ENCODE assay signal across 8 mouse cellular contexts in genomic region chr10:68282466-68283391, GRCm38 (mm10). TPM values are rescaled to one million over a fixed set of nuclear protein-coding genes. Genes with fewer than 3 reads are reported as not detected.
A peak's percentile ranks its signal among the peaks of the same experiment; 100 is the strongest.
DNase-seq lines count a peak whose midpoint lies in the region; ATAC-seq and TF ChIP-seq lines count a peak whose summit lies in the region.

No protein-coding gene starts in this region.

- H3K36me3 ChIP-seq in forebrain, postnatal 0 days (ENCODE audit: insufficient read depth), result no peaks in the 10 kb centered on the region
- H3K36me3 ChIP-seq in lung, embryonic 16.5 days (ENCODE audit: control insufficient read depth, insufficient read depth, low read length), result no peaks in the 10 kb centered on the region

- 2% methylated on average over 27 of the region's 27 CpGs for WGBS in forebrain, postnatal 0 days
- WGBS in lung, embryonic 16.5 days, result under 1% methylated on average over 27 of the region's 27 CpGs
- 2% methylated on average over 27 of the region's 27 CpGs for WGBS in olfactory bulb, adult 2 months

- no peaks in the 10 kb centered on the region for H3K27me3 ChIP-seq in forebrain, postnatal 0 days (ENCODE audit: insufficient read depth, low read length)
- no peaks in the 10 kb centered on the region for H3K27me3 ChIP-seq in lung, embryonic 16.5 days (ENCODE audit: control insufficient read depth, insufficient read depth, low read depth, low read length)

- ATAC-seq in forebrain, postnatal 0 days, result peak; percentile 72
- peak; percentile 91 for ATAC-seq in lung, embryonic 16.5 days (ENCODE audit: low read depth)

- H3K9ac ChIP-seq in forebrain, postnatal 0 days, result peak overlapping the region; percentile 50
- peak overlapping the region; percentile 69 for H3K9ac ChIP-seq in lung, embryonic 16.5 days (ENCODE audit: low read length)

- H3K27ac ChIP-seq in forebrain, postnatal 0 days (ENCODE audit: low read depth, low read length), result no peak overlapping the region
- peak overlapping the region; percentile 82 for H3K27ac ChIP-seq in layer of hippocampus, adult 2 months
- H3K27ac ChIP-seq in lung, embryonic 16.5 days (ENCODE audit: low read length), result peak overlapping the region; percentile 62
- no peak overlapping the region for H3K27ac ChIP-seq in olfactory bulb, adult 2 months (ENCODE audit: insufficient read depth, low read depth, low read length)

- peak overlapping the region; percentile 93 for H3K4me2 ChIP-seq in forebrain, postnatal 0 days (ENCODE audit: low read depth)
- peak overlapping the region; percentile 96 for H3K4me2 ChIP-seq in lung, embryonic 16.5 days (ENCODE audit: low read depth, low read length)

- peaks cover 9% of the 10 kb centered on the region for H3K4me1 ChIP-seq in forebrain, postnatal 0 days (ENCODE audit: insufficient read depth)
- H3K4me1 ChIP-seq in lung, embryonic 16.5 days (replicated peaks; ENCODE audit: control insufficient read depth, insufficient read depth, low read length), result peaks cover 15% of the 10 kb centered on the region
- H3K4me1 ChIP-seq in olfactory bulb, adult 2 months (ENCODE audit: control insufficient read depth, insufficient read depth, low read length), result peaks cover 11% of the 10 kb centered on the region

- peak overlapping the region; percentile 33 for H3K4me3 ChIP-seq in forebrain, postnatal 0 days (ENCODE audit: low read depth, low read length)
- H3K4me3 ChIP-seq in layer of hippocampus, adult 2 months, result peak overlapping the region; percentile 47
- H3K4me3 ChIP-seq in lung, embryonic 16.5 days (ENCODE audit: low read length), result peak overlapping the region; percentile 54
- H3K4me3 ChIP-seq in olfactory bulb, adult 2 months (ENCODE audit: insufficient read depth, low read depth, low read length), result peak overlapping the region; percentile 35

- no peak for TF ChIP-seq POLR2A in olfactory bulb, adult 2 months (IDR thresholded peaks at IDR 0.05; ENCODE audit: insufficient read depth, low read depth, low read length)

- peak; percentile 70 for DNase-seq in Muller cell, postnatal 12 days (ENCODE audit: inconsistent ontology term)
- peak; percentile 82 for DNase-seq in cerebellum, adult 8-10 months
- peak; percentile 76 for DNase-seq in forebrain, postnatal 0 days
- DNase-seq in heart, postnatal 4 days, result peak; percentile 89
- peak; percentile 55 to 65 for DNase-seq in layer of hippocampus, adult 2 months (ENCODE audit: low spot score in 2 of 2)
- peak; percentile 62 to 79 for DNase-seq in thymus, postnatal 10 days (ENCODE audit: low spot score in 2 of 2)

- no peaks in the 10 kb centered on the region for H3K9me3 ChIP-seq in forebrain, postnatal 0 days (ENCODE audit: low read length)
- no peaks in the 10 kb centered on the region for H3K9me3 ChIP-seq in lung, embryonic 16.5 days (ENCODE audit: control insufficient read depth, low read length)

- TF ChIP-seq CTCF in forebrain, postnatal 0 days (IDR thresholded peaks at IDR 0.05; ENCODE audit: low read depth), result peak; percentile 80
- peak; percentile 83 for TF ChIP-seq CTCF in layer of hippocampus, adult 2 months (conservative IDR thresholded peaks at IDR 0.05)
- peak; percentile 27 for TF ChIP-seq CTCF in olfactory bulb, adult 2 months (IDR thresholded peaks at IDR 0.05; ENCODE audit: insufficient read depth, low read depth, low read length)

RNA-seq across cellular contexts. Expression of gene Arid5b, which starts 4.2 kb away (rescaled TPM):
- total RNA-seq in forebrain, postnatal 0 days (2014; rRNA removed), result 13.7 and 14.3 TPM in 2 replicates
- polyA plus RNA-seq in forebrain, postnatal 0 days (2015; fragmentation: Nextera tagmentation; extraction: Ambion mirVana), result 8.6 and 14.5 TPM in 2 replicates
- 10 to 100 TPM; 24.1 to 24.8 TPM for total RNA-seq in heart, postnatal 4 days (2021)
- total RNA-seq in layer of hippocampus, adult 2 months (2021), result 10 to 100 TPM; 25.5 to 27.2 TPM
- 41.8 and 42.7 TPM in 2 replicates for polyA plus RNA-seq in lung, embryonic 16.5 days (2015; fragmentation: Nextera tagmentation; extraction: Ambion mirVana)
- not detected in 2 replicates for polyA plus RNA-seq in olfactory bulb, adult 2 months (2012; ENCODE audit: insufficient read depth, insufficient read length, low replicate concordance, missing spikeins)

Comparison
In these comparisons a context has a peak if more than half of its experiments do, and no peak if none do; other contexts are left out.
1. H3K27ac ChIP-seq: peak in layer of hippocampus, adult 2 months (single experiment) and lung, embryonic 16.5 days (single experiment); none in forebrain, postnatal 0 days (single experiment) and olfactory bulb, adult 2 months (single experiment).
2. CTCF ChIP-seq: peak in every context shown above with its lines; median percentile 83 in layer of hippocampus, adult 2 months; 80 in forebrain, postnatal 0 days; 27 in olfactory bulb, adult 2 months.
3. Peak in every context shown above with its lines, with median percentiles within 50 percentile points of each other: DNase-seq and H3K4me3 ChIP-seq.